Mouse (Mus musculus) G1E (cell line): ENCODE results near the gene Prcc. TPM values are rescaled to one million over a fixed set of nuclear protein-coding genes. Genes with fewer than 3 reads are reported as not detected.

ENCODE experiments used
- ATAC-seq: 2 replicates; pipeline ENCODE4 v1.8.0; 2016; ENCODE audit warnings: mild to moderate bottlenecking; ENCODE audit not compliant: insufficient number of reproducible peaks, poor library complexity, low FRiP score, severe bottlenecking; ENCODE audit errors: extremely low read depth
- DNase-seq: peaks from one replicate; pipeline ENCODE4 v3.0.0; 2012; ENCODE audit warnings: low spot score
- H3K27me3 ChIP-seq: 2 replicates; pipeline ENCODE4 v1.6.1; 2012; ENCODE audit warnings: mild to moderate bottlenecking, low read length, inconsistent platforms; ENCODE audit not compliant: insufficient read depth
- H3K36me3 ChIP-seq: replicated peaks from 2 replicates; pipeline ENCODE3; 2012; ENCODE audit warnings: mild to moderate bottlenecking, inconsistent platforms
- H3K4me1 ChIP-seq: 2 replicates; pipeline ENCODE4 v1.6.1; 2012; ENCODE audit warnings: low read depth, low read length, inconsistent platforms, mixed read lengths; ENCODE audit not compliant: insufficient read depth
- H3K4me3 ChIP-seq: 2 replicates; pipeline ENCODE4 v1.5.1; 2012; ENCODE audit warnings: low read depth, mild to moderate bottlenecking, inconsistent platforms, low read length, moderate library complexity, mixed read lengths
- H3K9me3 ChIP-seq: replicated peaks from 2 replicates; pipeline ENCODE4 v1.6.1; 2012; ENCODE audit warnings: inconsistent platforms
- CTCF ChIP-seq: IDR thresholded peaks from 2 replicates; pipeline ENCODE4 v1.5.1; 2012; ENCODE audit warnings: low read depth, low read length, inconsistent platforms, mixed read lengths
- GATA1 ChIP-seq: IDR thresholded peaks from 2 replicates; pipeline ENCODE4 v1.6.1; 2012; ENCODE audit warnings: borderline replicate concordance, low read length, inconsistent platforms, mixed read lengths
- GATA2 ChIP-seq: IDR thresholded peaks from 2 replicates; pipeline ENCODE4 v1.6.1; 2012; ENCODE audit warnings: low read depth, low read length, inconsistent platforms, borderline replicate concordance
- POLR2AphosphoS5 ChIP-seq: IDR thresholded peaks from 2 replicates; pipeline ENCODE4 v1.6.1; 2012; ENCODE audit warnings: low read depth, low read length, inconsistent platforms; ENCODE audit not compliant: insufficient replicate concordance
- TAL1 ChIP-seq: conservative IDR thresholded peaks from 2 replicates; pipeline ENCODE4 v1.6.1; 2012; ENCODE audit warnings: low read depth, low read length, inconsistent platforms, mixed read lengths
- polyA plus RNA-seq: library from polyadenylated mRNA; stranded (reverse); fragments of >175 nt; gene quantifications from 2 replicates; pipeline ENCODE4 v1.2.3, GENCODE M21; 2012
- total RNA-seq, 2 experiments: library from RNA; stranded (forward) in 1 of 2; stranded (reverse) in 1 of 2; fragments of 200-1000 nt in 1 of 2; fragments of >200 nt in 1 of 2; fragmentation: Nextera tagmentation in 1 of 2; gene quantifications; 2 replicates each; pipeline ENCODE4 v1.2.3; 2014 to 2017

The Prcc gene
- total and polyA plus RNA-seq, 3 experiments: 32.3 to 75.9 (median 41.3) TPM

GRCm38 (mm10) chr3:87854795-87855568 lies 30.4 kb downstream of the Prcc start:
- ATAC-seq: no peak

DNA sequence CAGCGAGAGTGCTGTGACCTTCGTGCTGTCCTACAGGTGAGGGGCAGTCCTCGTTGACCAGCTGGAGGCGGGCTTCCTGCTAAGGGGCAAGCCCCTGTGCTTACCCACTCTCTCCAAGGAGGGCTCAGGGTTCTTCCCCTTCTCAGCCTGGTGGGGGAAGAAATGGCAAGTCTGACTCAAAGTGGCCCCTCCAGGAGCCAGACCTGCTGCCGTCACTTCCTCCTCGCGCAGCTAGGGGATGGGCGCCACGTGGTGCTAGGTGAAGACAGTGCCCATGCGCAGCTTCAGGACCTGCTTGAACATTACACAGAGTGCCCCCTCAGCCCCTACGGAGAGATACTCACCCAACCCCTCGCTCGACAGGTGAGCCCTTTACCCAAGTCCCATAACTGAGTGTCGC lies 36.3 kb downstream of the Prcc start:
- no peaks in the 10 kb centered on the region for H3K9me3 ChIP-seq
- ATAC-seq (no peak), DNase-seq (no peak)
- no peak overlapping the region for H3K4me3 ChIP-seq
- H3K4me1 ChIP-seq: no peaks in the 10 kb centered on the region
- no peaks in the 10 kb centered on the region for H3K36me3 ChIP-seq
- H3K27me3 ChIP-seq: peaks cover 72% of the 10 kb centered on the region
- TF ChIP-seq GATA1 (no peak), CTCF (no peak), POLR2AphosphoS5 (no peak), GATA2 (no peak), TAL1 (no peak)

More at GRCm38 (mm10) chr3:87854795-87855568, 30.4 kb downstream of the Prcc start:
- Histone ChIP-seq H3K36me3 (peaks cover 46% of the 10 kb centered on the region), H3K4me1 (peaks cover 5% of the 10 kb centered on the region; the same call in 1 of the 2 replicates), H3K4me3 (no peak overlapping the region), H3K27me3 (peaks cover 33% of the 10 kb centered on the region), H3K9me3 (no peaks in the 10 kb centered on the region)
- TF ChIP-seq POLR2AphosphoS5: no peak
- TF ChIP-seq CTCF: no peak
- no peak for TF ChIP-seq GATA1
- no peak for TF ChIP-seq TAL1
- TF ChIP-seq GATA2: no peak
- no peak for DNase-seq

GRCm38 (mm10) chr3:87847680-87848079 lies 37.7 kb downstream of the Prcc start:
- TF ChIP-seq TAL1: no peak
- no peak for TF ChIP-seq GATA1
- no peak for TF ChIP-seq GATA2
- H3K4me1 ChIP-seq: no peaks in the 10 kb centered on the region
- H3K9me3 ChIP-seq: no peaks in the 10 kb centered on the region
- H3K4me3 ChIP-seq: no peak overlapping the region
- DNase-seq: no peak
- ATAC-seq: no peak
- peaks cover 63% of the 10 kb centered on the region for H3K27me3 ChIP-seq
- no peaks in the 10 kb centered on the region for H3K36me3 ChIP-seq

DNA sequence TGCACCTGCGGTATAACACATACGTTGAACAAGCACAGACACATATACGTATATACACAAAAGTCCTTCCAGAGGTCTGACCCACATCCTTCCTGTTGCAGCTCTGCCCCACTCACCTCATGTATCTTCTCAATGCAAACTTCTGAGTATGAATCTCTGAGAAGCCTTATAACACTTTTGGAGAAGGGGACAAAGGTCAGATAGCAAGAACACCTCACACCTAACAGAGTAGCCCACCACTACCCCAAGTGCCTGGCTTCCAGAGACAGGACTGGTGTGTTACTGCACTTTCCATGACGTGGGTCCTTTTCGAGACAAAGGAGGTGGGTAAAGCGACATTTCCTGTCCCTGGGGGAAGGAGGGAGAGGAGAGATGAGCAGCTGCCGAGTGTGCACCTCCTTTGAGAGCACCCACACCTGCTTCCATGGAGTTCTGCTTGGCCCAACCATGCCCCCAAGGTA lies 38.7 kb downstream of the Prcc start, which contains the start of gene Sh2d2a:
Gene Sh2d2a (plus strand): TSS at position 106 of the 461 bp plus-strand sequence.
- no peaks in the 10 kb centered on the region for H3K4me1 ChIP-seq
- H3K27me3 ChIP-seq: peaks cover 53% of the 10 kb centered on the region
- DNase-seq (no peak), ATAC-seq (no peak)
- TF ChIP-seq TAL1: no peak
- TF ChIP-seq CTCF: no peak
- no peak for TF ChIP-seq GATA1
- no peak for TF ChIP-seq GATA2
- no peak for TF ChIP-seq POLR2AphosphoS5
- H3K36me3 ChIP-seq: no peaks in the 10 kb centered on the region
- H3K4me3 ChIP-seq: no peak within 1 kb of the TSS
- H3K9me3 ChIP-seq: no peaks in the 10 kb centered on the region

DNA sequence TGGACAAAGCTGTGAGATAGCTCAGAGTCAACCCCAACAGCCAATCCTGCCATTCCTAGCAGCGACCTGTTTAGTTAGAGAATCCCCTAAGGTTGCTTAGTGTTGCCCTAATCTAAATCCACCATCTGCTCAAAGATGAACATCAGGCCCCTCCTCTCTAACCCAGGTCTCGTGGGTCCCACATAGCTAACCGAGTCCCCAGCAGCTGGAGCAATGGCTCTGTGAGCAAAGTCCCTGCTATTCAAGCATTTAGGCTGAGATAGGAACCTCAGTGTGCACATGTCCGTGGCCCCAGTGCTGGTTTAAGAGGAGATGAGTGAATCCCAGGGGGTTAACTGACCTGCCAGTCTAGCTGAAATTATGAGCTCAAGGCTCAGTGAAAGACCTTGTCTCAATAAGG lies 39.2 kb downstream of the Prcc start:
- ATAC-seq (no peak), DNase-seq (no peak)
- no peaks in the 10 kb centered on the region for H3K36me3 ChIP-seq
- H3K4me1 ChIP-seq: no peaks in the 10 kb centered on the region
- no peak overlapping the region for H3K4me3 ChIP-seq
- no peaks in the 10 kb centered on the region for H3K9me3 ChIP-seq
- H3K27me3 ChIP-seq: peaks cover 50% of the 10 kb centered on the region
- TF ChIP-seq GATA2 (no peak), TAL1 (no peak), CTCF (no peak), GATA1 (no peak), POLR2AphosphoS5 (no peak)

DNA sequence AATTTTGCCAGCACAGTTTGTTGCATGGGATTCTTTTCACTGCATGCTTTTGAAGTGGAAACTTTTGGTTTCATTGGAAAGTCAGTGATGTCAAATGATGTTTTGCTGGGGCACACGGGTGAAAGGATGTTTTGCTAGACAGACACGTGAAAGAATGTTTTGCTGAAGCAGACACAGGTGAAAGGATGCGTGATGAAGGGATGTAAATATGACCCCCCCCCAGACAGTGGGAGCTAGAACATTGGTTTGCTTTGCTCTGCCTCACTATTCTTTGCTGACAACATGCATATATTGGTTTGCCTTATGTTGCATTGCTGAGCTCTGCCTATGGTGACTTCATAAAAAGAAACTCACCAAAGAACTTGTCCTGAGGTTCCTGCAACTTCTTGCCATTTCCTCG lies 40.4 kb downstream of the Prcc start:
- DNase-seq (no peak), ATAC-seq (no peak)
- Histone ChIP-seq H3K9me3 (no peaks in the 10 kb centered on the region), H3K36me3 (no peaks in the 10 kb centered on the region), H3K4me3 (no peak overlapping the region), H3K4me1 (no peaks in the 10 kb centered on the region), H3K27me3 (peaks cover 47% of the 10 kb centered on the region)
- no peak for TF ChIP-seq CTCF
